Mouse (Mus musculus): ENCODE data around the gene Nufip2.

Nufip2 gene

GRCm38 (mm10) chr11:77771879-77772713 lies 86.1 kb downstream of the Nufip2 start:
- no peak for DNase-seq (ENCODE audit: low spot score)

GRCm38 (mm10) chr11:77775701-77776400 lies 89.9 kb downstream of the Nufip2 start:
- DNase-seq (ENCODE audit: low spot score): no peak

- no peak for DNase-seq (ENCODE audit: low spot score)
Observed at GRCm38 (mm10) chr11:77777436-77777835, 91.5 kb downstream of the Nufip2 start.

GRCm38 (mm10) chr11:77777937-77778336 lies 92.0 kb downstream of the Nufip2 start:
- no peak for DNase-seq (ENCODE audit: low spot score)

GRCm38 (mm10) chr11:77779240-77779639 lies 93.3 kb downstream of the Nufip2 start:
- DNase-seq (ENCODE audit: low spot score): no peak

GRCm38 (mm10) chr11:77781088-77781487 lies 95.1 kb downstream of the Nufip2 start:
- no peak for DNase-seq (ENCODE audit: low spot score)

- no peak for DNase-seq (ENCODE audit: low spot score)
Observed at GRCm38 (mm10) chr11:77782104-77782815, 96.3 kb downstream of the Nufip2 start.

GRCm38 (mm10) chr11:77783211-77783746 lies 97.3 kb downstream of the Nufip2 start:
- no peak for DNase-seq (ENCODE audit: low spot score)

- DNase-seq (ENCODE audit: low spot score): no peak
Observed at GRCm38 (mm10) chr11:77783747-77784646, 98.0 kb downstream of the Nufip2 start.

- no peak for DNase-seq (ENCODE audit: low spot score)
Observed at GRCm38 (mm10) chr11:77784894-77785293, 98.9 kb downstream of the Nufip2 start.

GRCm38 (mm10) chr11:77785396-77785767 lies 99.4 kb downstream of the Nufip2 start:
- DNase-seq (ENCODE audit: low spot score): no peak

GRCm38 (mm10) chr11:77785768-77786561 lies 100.0 kb downstream of the Nufip2 start:
- no peak for DNase-seq (ENCODE audit: low spot score)

- DNase-seq (ENCODE audit: low spot score): no peak
Observed at GRCm38 (mm10) chr11:77787707-77788106, 101.8 kb downstream of the Nufip2 start, which contains the start of gene Gm10277. Gene Gm10277, minus strand, starts transcription at chr11:77787747.

- no peak for DNase-seq (ENCODE audit: low spot score)
Observed at GRCm38 (mm10) chr11:77789512-77789911, 103.6 kb downstream of the Nufip2 start.

GRCm38 (mm10) chr11:77790286-77790685 lies 104.3 kb downstream of the Nufip2 start:
- no peak for DNase-seq (ENCODE audit: low spot score)

GRCm38 (mm10) chr11:77791241-77791727 lies 105.3 kb downstream of the Nufip2 start:
- DNase-seq (ENCODE audit: low spot score): no peak

Data from left cerebral cortex, adult 11 months (tissue).